Mouse (Mus musculus): ENCODE results near the gene Tpgs1. TPM values are rescaled to one million over a fixed set of nuclear protein-coding genes. Genes with fewer than 3 reads are reported as not detected.

Gene Tpgs1
- polyA plus RNA-seq, 1 experiment from 2014 or later: 79.6 TPM

Other genes with a start within 250 kb of the Tpgs1 start
- not detected in 2 replicates for gene Vmn2r83, start 200.6 kb upstream of the Tpgs1 start, polyA plus RNA-seq (2016; fragmentation: Nextera tagmentation; extraction: Ambion mirVana)
- 16.2 and 17.9 TPM in 2 replicates for gene Plpp2, start 135.6 kb upstream of the Tpgs1 start, polyA plus RNA-seq (2016; fragmentation: Nextera tagmentation; extraction: Ambion mirVana)
- gene Mier2, start 114.2 kb upstream of the Tpgs1 start, polyA plus RNA-seq (2016; fragmentation: Nextera tagmentation; extraction: Ambion mirVana): 67.4 and 69.5 TPM in 2 replicates
- gene Theg, start 82.0 kb upstream of the Tpgs1 start, polyA plus RNA-seq (2016; fragmentation: Nextera tagmentation; extraction: Ambion mirVana): not detected in 2 replicates
- gene C2cd4c, start 55.3 kb upstream of the Tpgs1 start, polyA plus RNA-seq (2016; fragmentation: Nextera tagmentation; extraction: Ambion mirVana): 0.09 TPM in 1 of 2 replicates, not detected in the other
- gene Shc2, start 31.5 kb upstream of the Tpgs1 start, polyA plus RNA-seq (2016; fragmentation: Nextera tagmentation; extraction: Ambion mirVana): 35.5 and 43.9 TPM in 2 replicates
- not detected in 2 replicates for gene Odf3l2, start 23.6 kb upstream of the Tpgs1 start, polyA plus RNA-seq (2016; fragmentation: Nextera tagmentation; extraction: Ambion mirVana)
- gene Madcam1, start 4.8 kb upstream of the Tpgs1 start, polyA plus RNA-seq (2016; fragmentation: Nextera tagmentation; extraction: Ambion mirVana): 1.1 and 2.0 TPM in 2 replicates
- 136 and 141 TPM in 2 replicates for gene Cdc34, start 12.8 kb downstream of the Tpgs1 start, polyA plus RNA-seq (2016; fragmentation: Nextera tagmentation; extraction: Ambion mirVana)
- gene Gzmm, start 19.7 kb downstream of the Tpgs1 start, polyA plus RNA-seq (2016; fragmentation: Nextera tagmentation; extraction: Ambion mirVana): 0.65 and 1.4 TPM in 2 replicates
- gene Bsg, start 35.1 kb downstream of the Tpgs1 start, polyA plus RNA-seq (2016; fragmentation: Nextera tagmentation; extraction: Ambion mirVana): 634 and 639 TPM in 2 replicates
- gene Hcn2, start 47.3 kb downstream of the Tpgs1 start, polyA plus RNA-seq (2016; fragmentation: Nextera tagmentation; extraction: Ambion mirVana): 0.61 and 0.79 TPM in 2 replicates
- gene Polrmt, start 77.2 kb downstream of the Tpgs1 start, polyA plus RNA-seq (2016; fragmentation: Nextera tagmentation; extraction: Ambion mirVana): 44.7 and 44.9 TPM in 2 replicates
- gene Fgf22, start 85.7 kb downstream of the Tpgs1 start, polyA plus RNA-seq (2016; fragmentation: Nextera tagmentation; extraction: Ambion mirVana): 0.55 and 1.2 TPM in 2 replicates
- 115 and 118 TPM in 2 replicates for gene Rnf126, start 97.6 kb downstream of the Tpgs1 start, polyA plus RNA-seq (2016; fragmentation: Nextera tagmentation; extraction: Ambion mirVana)
- 1.5 and 2.0 TPM in 2 replicates for gene Fstl3, start 107.9 kb downstream of the Tpgs1 start, polyA plus RNA-seq (2016; fragmentation: Nextera tagmentation; extraction: Ambion mirVana)
- 0.16 and 0.42 TPM in 2 replicates for gene Prss57, start 121.6 kb downstream of the Tpgs1 start, polyA plus RNA-seq (2016; fragmentation: Nextera tagmentation; extraction: Ambion mirVana)
- gene Palm, start 124.2 kb downstream of the Tpgs1 start, polyA plus RNA-seq (2016; fragmentation: Nextera tagmentation; extraction: Ambion mirVana): 196 and 205 TPM in 2 replicates
- 1.6 and 2.3 TPM in 2 replicates for gene Misp, start 151.6 kb downstream of the Tpgs1 start, polyA plus RNA-seq (2016; fragmentation: Nextera tagmentation; extraction: Ambion mirVana)
- gene Ptbp1, start 185.1 kb downstream of the Tpgs1 start, polyA plus RNA-seq (2016; fragmentation: Nextera tagmentation; extraction: Ambion mirVana): 180 and 189 TPM in 2 replicates
- 12.6 and 15.5 TPM in 2 replicates for gene Prtn3, start 205.1 kb downstream of the Tpgs1 start, polyA plus RNA-seq (2016; fragmentation: Nextera tagmentation; extraction: Ambion mirVana)
- 296 and 301 TPM in 2 replicates for gene Plppr3, start 205.3 kb downstream of the Tpgs1 start, polyA plus RNA-seq (2016; fragmentation: Nextera tagmentation; extraction: Ambion mirVana)
- gene Elane, start 216.9 kb downstream of the Tpgs1 start, polyA plus RNA-seq (2016; fragmentation: Nextera tagmentation; extraction: Ambion mirVana): 0.34 and 0.53 TPM in 2 replicates
- not detected in 2 replicates for gene Cfd, start 221.5 kb downstream of the Tpgs1 start, polyA plus RNA-seq (2016; fragmentation: Nextera tagmentation; extraction: Ambion mirVana)
- 60.5 and 62.6 TPM in 2 replicates for gene Med16, start 239.6 kb downstream of the Tpgs1 start, polyA plus RNA-seq (2016; fragmentation: Nextera tagmentation; extraction: Ambion mirVana)
- gene Gm26602, start 241.5 kb downstream of the Tpgs1 start, polyA plus RNA-seq (2016; fragmentation: Nextera tagmentation; extraction: Ambion mirVana): 28.4 and 40.5 TPM in 2 replicates
- 1.1 and 1.3 TPM in 2 replicates for gene Kiss1r, start 247.6 kb downstream of the Tpgs1 start, polyA plus RNA-seq (2016; fragmentation: Nextera tagmentation; extraction: Ambion mirVana)